Mouse (Mus musculus) heart, adult 10 weeks (tissue): ENCODE data around the gene Efcab14. TPM values are rescaled to one million over a fixed set of nuclear protein-coding genes. Genes with fewer than 3 reads are reported as not detected.

Experiments
- polyA plus RNA-seq: library from polyadenylated mRNA; stranded (reverse); fragments of 350-450 nt; fragmentation: Illumina TruSeq; extraction: RNeasy Lipid Tissue Mini Kit (QIAGEN cat#74804); gene quantifications from one replicate; pipeline ENCODE4 v1.2.3, GENCODE M21; 2014; ENCODE audit warnings: low read depth, low replicate concordance

Efcab14 gene
- polyA plus RNA-seq: 30.4 TPM

GRCm38 (mm10) chr4:115737551-115738041, at the start of gene Efcab14:
Efcab14 (plus strand) TSS chr4:115737744.

GRCm38 (mm10) chr4:115780918-115781317, 43.4 kb downstream of the Efcab14 start, which contains the start of gene Tex38:
Tex38 (minus strand) TSS chr4:115781018.

GRCm38 (mm10) chr4:115784769-115785510, 47.4 kb downstream of the Efcab14 start, which contains the start of gene Atpaf1:
Atpaf1 (plus strand) TSS chr4:115784812.

Other genes with a start within 250 kb of the Efcab14 start
- 0.34 TPM for gene Cyp4a14, start 241.6 kb upstream of the Efcab14 start, polyA plus RNA-seq
- gene Cyp4a10, start 219.5 kb upstream of the Efcab14 start, polyA plus RNA-seq: 0.99 TPM
- not detected for gene Cyp4a31, start 174.1 kb upstream of the Efcab14 start, polyA plus RNA-seq
- gene Cyp4a32, start 136.8 kb upstream of the Efcab14 start, polyA plus RNA-seq: not detected
- 43.0 TPM for gene Cyp4b1, start 90.0 kb upstream of the Efcab14 start, polyA plus RNA-seq
- gene Tex38, start 43.3 kb downstream of the Efcab14 start, polyA plus RNA-seq: 1.7 TPM
- gene Atpaf1, start 47.1 kb downstream of the Efcab14 start, polyA plus RNA-seq: 107 TPM
- 5.1 TPM for gene Mob3c, start 90.3 kb downstream of the Efcab14 start, polyA plus RNA-seq
- 28.9 TPM for gene Mknk1, start 101.5 kb downstream of the Efcab14 start, polyA plus RNA-seq
- not detected for gene Kncn, start 146.7 kb downstream of the Efcab14 start, polyA plus RNA-seq
- gene 6430628N08Rik, start 152.9 kb downstream of the Efcab14 start, polyA plus RNA-seq: not detected
- not detected for gene Dmbx1, start 202.2 kb downstream of the Efcab14 start, polyA plus RNA-seq